Mouse (Mus musculus) neural tube, embryonic 13.5 days (tissue): Measurements from ENCODE around the gene Mthfd2l. TPM values are rescaled to one million over a fixed set of nuclear protein-coding genes. Genes with fewer than 3 reads are reported as not detected.

Experiments
- ATAC-seq: fragments of 200-750 bp; cut with Nextera tagmentation; 2 replicates; pipeline ENCODE4 v1.8.0; 2017; ENCODE audit warnings: low read depth, mild to moderate bottlenecking, moderate TSS enrichment, moderate library complexity
- H3K27ac ChIP-seq: fragments of 300-500 bp; sonication (generic); replicated peaks from 2 replicates; pipeline ENCODE4 v1.5.1; 2015; ENCODE audit warnings: moderate library complexity, mild to moderate bottlenecking, inconsistent platforms
- H3K27me3 ChIP-seq: fragments of 300-500 bp; sonication (generic); 2 replicates; pipeline ENCODE4 v1.6.1; 2015; ENCODE audit warnings: mild to moderate bottlenecking, inconsistent platforms
- H3K36me3 ChIP-seq: fragments of 300-500 bp; sonication (generic); 2 replicates; pipeline ENCODE4 v1.6.1; 2015; ENCODE audit warnings: mild to moderate bottlenecking, inconsistent platforms
- H3K4me1 ChIP-seq: fragments of 300-500 bp; sonication (generic); replicated peaks from 2 replicates; pipeline ENCODE4 v1.6.1; 2015; ENCODE audit warnings: inconsistent platforms
- H3K4me2 ChIP-seq: fragments of 300-500 bp; sonication (generic); 2 replicates; pipeline ENCODE4 v1.6.1; 2015; ENCODE audit warnings: inconsistent platforms, mild to moderate bottlenecking, moderate library complexity
- H3K4me3 ChIP-seq: fragments of 300-500 bp; sonication (generic); 2 replicates; pipeline ENCODE4 v1.5.1; 2015; ENCODE audit warnings: mild to moderate bottlenecking, inconsistent platforms
- H3K9ac ChIP-seq: fragments of 300-500 bp; sonication (generic); 2 replicates; pipeline ENCODE4 v1.6.1; 2015; ENCODE audit warnings: moderate library complexity, mild to moderate bottlenecking, inconsistent platforms
- H3K9me3 ChIP-seq: fragments of 300-500 bp; sonication (generic); 2 replicates; pipeline ENCODE4 v1.6.1; 2016; ENCODE audit warnings: inconsistent platforms
- WGBS: fragments of 180-500 bp; shearing (Covaris S2); methylation state at CpG from one replicate; pipeline ENCODE4 v1.1.7; 2015; 5-methylcytosine and 5-hydroxymethylcytosine counted together
- polyA plus RNA-seq: library from polyadenylated mRNA; unstranded; fragments of >200 nt; fragmentation: Nextera tagmentation; extraction: Ambion mirVana; gene quantifications from 2 replicates; pipeline ENCODE4 v1.2.1, GENCODE M21; 2015

Mthfd2l gene
- polyA plus RNA-seq, 1 experiment from 2014 or later, result 97.4 TPM

- Histone ChIP-seq H3K4me3 (no peak overlapping the region), H3K9ac (no peak overlapping the region), H3K9me3 (no peaks in the 10 kb centered on the region), H3K27me3 (no peaks in the 10 kb centered on the region), H3K27ac (no peak overlapping the region), H3K4me1 (no peaks in the 10 kb centered on the region), H3K4me2 (no peak overlapping the region), H3K36me3 (peaks cover 12% of the 10 kb centered on the region)
- 83% methylated on average over 8 of the region's 8 CpGs for WGBS
- no peak for ATAC-seq
Measured at GRCm38 (mm10) chr5:90952731-90953481, 22.0 kb downstream of the Mthfd2l start.

GRCm38 (mm10) chr5:90964316-90964715 lies 33.4 kb downstream of the Mthfd2l start:
- peaks cover 16% of the 10 kb centered on the region for H3K36me3 ChIP-seq
- no peaks in the 10 kb centered on the region for H3K4me1 ChIP-seq
- H3K27ac ChIP-seq, result no peak overlapping the region
- H3K9ac ChIP-seq, result no peak overlapping the region
- ATAC-seq, result no peak
- no peak overlapping the region for H3K4me2 ChIP-seq
- no peaks in the 10 kb centered on the region for H3K27me3 ChIP-seq
- WGBS, result 71% methylated on average over 4 of the region's 4 CpGs
- no peak overlapping the region for H3K4me3 ChIP-seq
- H3K9me3 ChIP-seq, result no peaks in the 10 kb centered on the region

GRCm38 (mm10) chr5:90964764-90965163 lies 33.8 kb downstream of the Mthfd2l start:
- Histone ChIP-seq H3K27ac (no peak overlapping the region), H3K27me3 (no peaks in the 10 kb centered on the region), H3K4me2 (no peak overlapping the region), H3K36me3 (peaks cover 12% of the 10 kb centered on the region), H3K4me1 (no peaks in the 10 kb centered on the region), H3K9me3 (no peaks in the 10 kb centered on the region), H3K4me3 (no peak overlapping the region), H3K9ac (no peak overlapping the region)
- no peak for ATAC-seq
- 88% methylated on average over 4 of the region's 4 CpGs for WGBS

GRCm38 (mm10) chr5:90965386-90965785 lies 34.5 kb downstream of the Mthfd2l start:
- Histone ChIP-seq H3K9me3 (no peaks in the 10 kb centered on the region), H3K27me3 (no peaks in the 10 kb centered on the region), H3K4me1 (no peaks in the 10 kb centered on the region), H3K36me3 (peaks cover 12% of the 10 kb centered on the region), H3K9ac (no peak overlapping the region), H3K27ac (no peak overlapping the region), H3K4me3 (no peak overlapping the region), H3K4me2 (no peak overlapping the region)
- no peak for ATAC-seq
- WGBS, result 58% methylated on average over 4 of the region's 4 CpGs

- H3K36me3 ChIP-seq, result peaks cover 31% of the 10 kb centered on the region
- no peak overlapping the region for H3K4me2 ChIP-seq
- no peak overlapping the region for H3K4me3 ChIP-seq
- no peak overlapping the region for H3K9ac ChIP-seq
- WGBS, result 81% methylated on average over 4 of the region's 4 CpGs
- no peak overlapping the region for H3K27ac ChIP-seq
- no peak for ATAC-seq
- no peaks in the 10 kb centered on the region for H3K27me3 ChIP-seq
- no peaks in the 10 kb centered on the region for H3K9me3 ChIP-seq
- no peaks in the 10 kb centered on the region for H3K4me1 ChIP-seq
Measured at GRCm38 (mm10) chr5:90977244-90977643, 46.3 kb downstream of the Mthfd2l start.

GRCm38 (mm10) chr5:90980297-90980696 lies 49.4 kb downstream of the Mthfd2l start:
- no peaks in the 10 kb centered on the region for H3K4me1 ChIP-seq
- 90% methylated on average over 7 of the region's 7 CpGs for WGBS
- no peak overlapping the region for H3K4me3 ChIP-seq
- H3K27ac ChIP-seq, result no peak overlapping the region
- no peak overlapping the region for H3K4me2 ChIP-seq
- H3K9ac ChIP-seq, result no peak overlapping the region
- H3K36me3 ChIP-seq, result peaks cover 23% of the 10 kb centered on the region
- H3K27me3 ChIP-seq, result no peaks in the 10 kb centered on the region
- no peaks in the 10 kb centered on the region for H3K9me3 ChIP-seq
- ATAC-seq, result no peak

GRCm38 (mm10) chr5:90987605-90988004 lies 56.7 kb downstream of the Mthfd2l start:
- 76% methylated on average over 5 of the region's 5 CpGs for WGBS
- H3K9me3 ChIP-seq, result no peaks in the 10 kb centered on the region
- H3K4me1 ChIP-seq, result no peaks in the 10 kb centered on the region
- H3K36me3 ChIP-seq, result peaks cover 27% of the 10 kb centered on the region
- H3K27ac ChIP-seq, result no peak overlapping the region
- no peak for ATAC-seq
- no peak overlapping the region for H3K9ac ChIP-seq
- no peaks in the 10 kb centered on the region for H3K27me3 ChIP-seq
- H3K4me2 ChIP-seq, result no peak overlapping the region
- no peak overlapping the region for H3K4me3 ChIP-seq

- peaks cover 27% of the 10 kb centered on the region for H3K36me3 ChIP-seq
- no peaks in the 10 kb centered on the region for H3K4me1 ChIP-seq
- ATAC-seq, result no peak
- 86% methylated on average over 3 of the region's 3 CpGs for WGBS
- H3K27me3 ChIP-seq, result no peaks in the 10 kb centered on the region
- no peak overlapping the region for H3K4me3 ChIP-seq
- H3K9ac ChIP-seq, result no peak overlapping the region
- H3K9me3 ChIP-seq, result no peaks in the 10 kb centered on the region
- no peak overlapping the region for H3K27ac ChIP-seq
- H3K4me2 ChIP-seq, result no peak overlapping the region
Measured at GRCm38 (mm10) chr5:90988149-90988548, 57.2 kb downstream of the Mthfd2l start.

GRCm38 (mm10) chr5:90988592-90988991 lies 57.7 kb downstream of the Mthfd2l start:
- Histone ChIP-seq H3K36me3 (peaks cover 27% of the 10 kb centered on the region), H3K4me3 (no peak overlapping the region), H3K27ac (no peak overlapping the region), H3K9me3 (no peaks in the 10 kb centered on the region), H3K9ac (no peak overlapping the region), H3K27me3 (no peaks in the 10 kb centered on the region), H3K4me2 (no peak overlapping the region), H3K4me1 (no peaks in the 10 kb centered on the region)
- ATAC-seq, result no peak
- WGBS, result 95% methylated on average over 4 of the region's 4 CpGs

GRCm38 (mm10) chr5:90999942-91000341 lies 69.0 kb downstream of the Mthfd2l start:
- Histone ChIP-seq H3K4me3 (no peak overlapping the region), H3K27me3 (no peaks in the 10 kb centered on the region), H3K4me2 (no peak overlapping the region), H3K4me1 (no peaks in the 10 kb centered on the region), H3K9ac (no peak overlapping the region), H3K9me3 (no peaks in the 10 kb centered on the region), H3K36me3 (peaks cover 16% of the 10 kb centered on the region), H3K27ac (no peak overlapping the region)
- no peak for ATAC-seq
- 94% methylated on average over 8 of the region's 8 CpGs for WGBS

- H3K27me3 ChIP-seq, result no peaks in the 10 kb centered on the region
- ATAC-seq, result no peak
- no peak overlapping the region for H3K4me3 ChIP-seq
- H3K9me3 ChIP-seq, result no peaks in the 10 kb centered on the region
- no peak overlapping the region for H3K4me2 ChIP-seq
- H3K4me1 ChIP-seq, result no peaks in the 10 kb centered on the region
- WGBS, result 85% methylated on average over 10 of the region's 10 CpGs
- H3K36me3 ChIP-seq, result no peaks in the 10 kb centered on the region
- H3K27ac ChIP-seq, result no peak overlapping the region
- H3K9ac ChIP-seq, result no peak overlapping the region
Measured at GRCm38 (mm10) chr5:91015216-91015615, 84.3 kb downstream of the Mthfd2l start.

GRCm38 (mm10) chr5:91023114-91023513 lies 92.2 kb downstream of the Mthfd2l start:
- no peak overlapping the region for H3K4me2 ChIP-seq
- WGBS, result 89% methylated on average over 8 of the region's 8 CpGs
- no peak overlapping the region for H3K27ac ChIP-seq
- no peak overlapping the region for H3K4me3 ChIP-seq
- H3K4me1 ChIP-seq, result no peaks in the 10 kb centered on the region
- H3K9me3 ChIP-seq, result no peaks in the 10 kb centered on the region
- H3K9ac ChIP-seq, result no peak overlapping the region
- no peak for ATAC-seq
- H3K36me3 ChIP-seq, result 0 out of 2 replicates have a peak, but pooled peaks cover 3% of the 10 kb centered on the region
- no peaks in the 10 kb centered on the region for H3K27me3 ChIP-seq

- no peak for ATAC-seq
- Histone ChIP-seq H3K4me3 (no peak within 1 kb of the TSS), H3K9me3 (no peaks in the 10 kb centered on the region), H3K4me2 (no peak within 1 kb of the TSS), H3K36me3 (0 out of 2 replicates have a peak, but pooled peaks cover 3% of the 10 kb centered on the region), H3K9ac (no peak within 1 kb of the TSS), H3K4me1 (no peaks in the 10 kb centered on the region), H3K27me3 (no peaks in the 10 kb centered on the region), H3K27ac (no peak within 1 kb of the TSS)
- 85% methylated on average over 6 of the region's 6 CpGs for WGBS
Measured at GRCm38 (mm10) chr5:91027164-91027563, 96.2 kb downstream of the Mthfd2l start, which contains the start of gene Epgn. Gene Epgn, plus strand, starts transcription at chr5:91027464.
